Mouse (Mus musculus) heart, postnatal 25 days (tissue): ENCODE results near the gene Adk. TPM values are rescaled to one million over a fixed set of nuclear protein-coding genes. Genes with fewer than 3 reads are reported as not detected.

Experiments
- DNase-seq: peaks from one replicate; pipeline ENCODE4 v3.0.0; 2022; ENCODE audit warnings: low spot score
- intact Hi-C: fragments of 180-260 bp; cut with DNase I; formaldehyde crosslinking; loops from one replicate; pipeline ENCODE4 v1.15.1; 2025
- total RNA-seq, 2 experiments: library from RNA; stranded (reverse); gene quantifications; 2 replicates each; pipeline ENCODE4 v1.2.3; 2021

The Adk gene
- total RNA-seq, 2 experiments from 2014 or later = 236 to 274 TPM

DNA sequence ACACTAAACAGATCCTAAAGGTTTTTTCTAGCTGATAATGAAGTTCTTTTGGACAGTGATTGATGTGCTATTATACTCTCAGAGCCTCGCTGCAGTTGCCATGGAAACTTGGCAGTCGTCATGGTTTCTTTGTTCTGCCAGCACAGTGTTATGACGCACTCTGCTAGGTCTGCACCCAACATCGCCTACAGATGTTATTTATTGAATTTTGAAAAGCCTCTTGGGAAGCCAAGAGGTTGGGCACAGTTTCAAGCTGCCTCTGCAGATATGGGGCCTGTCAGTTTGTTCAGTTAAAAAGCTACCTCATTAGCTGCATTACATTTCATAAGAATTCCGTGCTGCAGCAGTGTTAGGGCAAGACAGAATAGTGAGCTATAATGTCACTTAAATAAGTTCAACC lies 316.8 kb downstream of the Adk start:
- DNase-seq = peak; percentile 69
- intact Hi-C loops = no loop called here

DNA sequence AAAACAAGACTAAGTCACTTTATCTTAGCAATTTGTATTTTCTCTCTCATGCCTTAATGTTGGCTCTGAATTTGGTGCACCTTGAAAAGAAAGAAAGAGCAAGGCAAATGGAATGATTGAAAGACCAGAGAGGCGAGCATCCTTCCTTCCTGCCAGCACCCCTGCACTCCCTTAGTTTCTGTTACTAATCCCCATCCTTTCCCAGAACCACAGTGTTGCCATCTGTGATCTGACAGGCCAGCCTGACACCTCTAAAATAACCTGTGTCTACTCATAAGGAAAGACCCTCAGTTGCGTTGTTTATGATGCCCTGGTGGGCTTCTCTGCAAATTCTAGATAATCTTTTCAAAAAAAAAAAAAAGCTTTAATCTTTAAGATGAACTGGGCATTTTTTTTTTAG lies 319.6 kb downstream of the Adk start:
- intact Hi-C loops = no loop called here

DNA sequence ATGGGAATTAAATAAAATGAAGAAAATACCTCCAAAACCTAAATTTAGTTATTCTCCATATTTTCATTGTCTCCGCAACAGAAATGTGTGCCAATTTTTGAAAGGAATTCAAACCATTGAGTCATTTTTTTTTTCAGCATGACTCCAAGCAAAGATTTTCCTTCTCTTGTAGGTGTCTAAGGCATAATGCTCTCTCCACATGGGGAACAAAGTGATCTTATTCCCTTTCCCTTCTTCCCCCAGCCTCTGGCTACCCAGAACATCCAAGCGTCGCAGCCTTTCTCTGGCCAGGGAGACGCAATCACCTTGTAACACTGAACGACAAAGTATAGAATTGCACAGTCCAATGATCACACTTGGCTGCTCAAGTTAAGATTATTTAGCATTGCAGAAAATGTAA lies 320.3 kb downstream of the Adk start:
- DNase-seq = no peak
- intact Hi-C loops = no loop called here

More for the DNA sequence above, 319.6 kb downstream of the Adk start:
- DNase-seq = no peak

DNA sequence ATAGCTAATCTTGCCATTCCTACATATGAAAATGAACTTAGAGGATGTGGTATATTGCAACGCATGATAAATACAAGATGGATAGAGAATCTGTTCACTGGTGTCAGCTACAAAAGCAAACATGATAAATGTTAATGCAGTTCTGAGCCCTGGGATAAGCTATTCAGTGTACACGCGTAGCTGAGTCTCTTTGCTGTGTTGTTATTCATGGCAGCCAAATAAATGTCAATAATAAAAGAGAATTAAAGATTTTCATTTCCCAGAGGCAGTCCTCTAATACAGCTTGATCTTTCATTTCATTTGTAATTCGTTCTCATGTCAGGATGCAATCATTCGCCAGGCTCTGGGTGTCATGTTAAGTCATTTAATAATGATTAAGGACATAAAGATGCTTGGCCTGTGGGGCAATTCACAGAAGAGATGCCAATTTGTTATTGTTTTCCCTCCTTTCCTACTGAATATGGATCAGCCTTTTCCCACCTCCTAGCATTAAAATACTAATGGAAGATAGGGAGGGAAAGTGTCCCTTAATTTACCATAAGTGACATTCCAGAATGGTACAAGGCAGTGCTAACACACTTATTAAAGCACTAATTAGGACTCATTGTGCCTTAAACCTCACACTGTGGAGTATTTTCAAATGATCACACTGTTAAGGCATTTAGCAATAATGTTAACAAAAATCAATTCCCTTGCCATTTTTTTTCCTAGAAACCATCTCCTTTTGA lies 331.5 kb downstream of the Adk start:
- intact Hi-C loops = no loop called here
- DNase-seq = no peak

DNA sequence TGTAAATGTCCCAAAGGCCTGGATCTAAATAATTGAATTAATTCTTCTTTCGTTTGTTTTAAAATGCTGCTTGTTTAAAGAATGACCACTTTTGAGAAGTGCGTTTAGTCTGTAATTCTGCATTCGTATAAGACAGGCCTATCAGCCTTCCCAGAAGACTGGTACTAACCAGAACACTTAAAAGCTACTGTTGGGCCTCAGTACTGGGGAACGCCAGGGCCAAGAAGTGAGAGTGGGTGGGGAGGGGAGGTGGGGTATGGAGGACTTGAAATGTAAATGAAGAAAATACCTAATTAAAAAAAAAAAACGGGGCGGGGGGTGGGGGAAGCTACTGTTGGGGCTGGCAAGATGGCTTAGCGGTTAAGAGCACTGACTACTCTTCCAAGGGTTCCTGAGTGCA lies 347.1 kb downstream of the Adk start:
- intact Hi-C loops = no loop called here
- DNase-seq = no peak

DNA sequence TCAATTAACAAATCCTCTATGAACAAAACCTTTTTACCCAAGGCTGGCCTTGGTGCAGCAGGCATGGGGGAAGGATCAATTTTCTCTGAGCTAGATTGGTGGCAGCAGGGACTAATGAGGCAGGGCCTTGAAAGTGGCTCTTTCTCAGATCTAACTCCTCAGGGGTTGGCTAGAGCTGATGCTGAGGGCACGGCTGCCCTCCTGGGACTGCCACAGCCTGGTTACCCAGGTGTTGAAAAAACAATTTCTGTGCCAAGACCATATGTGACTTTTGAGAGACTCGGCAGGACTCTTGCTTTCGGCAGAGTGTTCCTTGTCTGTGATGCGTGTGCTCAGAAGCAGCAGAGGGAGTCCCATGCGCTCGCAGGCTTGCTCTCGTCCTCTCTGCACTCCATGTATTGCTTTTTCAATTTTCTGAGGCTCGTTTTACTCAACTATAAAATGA lies 349.8 kb downstream of the Adk start:
- no peak for DNase-seq

DNA sequence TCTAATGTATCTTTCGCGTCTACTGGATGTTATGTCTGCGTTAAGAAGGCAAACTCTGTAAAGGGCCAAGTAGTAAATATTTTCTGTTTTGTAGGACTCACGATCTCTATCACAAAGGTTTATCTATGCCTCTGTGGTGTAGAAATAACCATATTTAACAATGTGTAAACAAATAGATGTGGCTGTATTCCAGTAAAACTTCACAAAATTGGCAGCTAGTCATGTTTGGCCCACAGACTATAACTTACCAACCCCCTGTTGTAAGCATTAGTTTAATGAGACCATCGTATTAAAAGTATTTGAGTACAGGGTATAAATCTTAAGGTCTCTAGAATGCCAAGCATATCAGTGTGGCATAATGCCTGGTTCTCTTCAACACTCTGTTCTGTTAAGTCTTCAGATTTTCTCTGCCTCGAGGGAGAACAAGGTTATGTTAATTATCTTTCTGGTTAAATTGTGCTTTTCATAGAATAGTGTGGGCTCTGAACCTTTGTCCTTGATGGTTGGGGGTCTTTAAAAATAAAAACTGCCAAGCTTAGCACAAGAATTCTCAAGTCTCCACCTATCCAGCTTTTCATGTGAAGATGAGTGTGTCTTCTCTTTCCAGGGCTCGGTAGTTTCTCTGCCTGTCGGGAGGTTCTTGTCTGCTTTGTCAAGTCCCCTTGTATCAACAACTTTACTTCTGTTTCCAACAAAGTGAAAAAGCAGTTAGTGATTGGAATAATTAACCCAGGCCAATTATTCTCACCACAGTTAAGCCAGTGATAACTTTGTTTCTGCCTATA lies 350.4 kb downstream of the Adk start:
- intact Hi-C loops = no loop called here
- no peak for DNase-seq

More for the DNA sequence above, 349.8 kb downstream of the Adk start:
- intact Hi-C loops = no loop called here

DNA sequence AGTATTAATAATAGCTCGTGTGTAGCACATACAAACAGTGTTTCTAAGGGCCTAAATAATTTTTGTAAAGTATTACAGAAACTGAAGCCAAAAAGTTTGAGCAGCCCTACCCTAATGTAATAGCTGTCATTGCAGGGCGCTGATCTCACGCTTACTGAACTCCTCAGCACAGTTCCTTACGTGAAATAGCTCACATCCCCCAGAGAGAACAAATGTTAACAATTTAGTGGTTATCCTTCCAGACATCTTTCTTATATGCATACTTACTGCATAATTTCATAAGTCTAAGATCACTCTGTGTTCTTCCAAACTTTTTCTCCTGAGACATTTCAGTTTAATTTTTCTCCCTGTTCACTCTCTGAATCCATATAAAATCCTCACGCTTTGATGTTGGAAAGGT lies 354.6 kb downstream of the Adk start:
- intact Hi-C loops = no loop called here
- DNase-seq = no peak

DNA sequence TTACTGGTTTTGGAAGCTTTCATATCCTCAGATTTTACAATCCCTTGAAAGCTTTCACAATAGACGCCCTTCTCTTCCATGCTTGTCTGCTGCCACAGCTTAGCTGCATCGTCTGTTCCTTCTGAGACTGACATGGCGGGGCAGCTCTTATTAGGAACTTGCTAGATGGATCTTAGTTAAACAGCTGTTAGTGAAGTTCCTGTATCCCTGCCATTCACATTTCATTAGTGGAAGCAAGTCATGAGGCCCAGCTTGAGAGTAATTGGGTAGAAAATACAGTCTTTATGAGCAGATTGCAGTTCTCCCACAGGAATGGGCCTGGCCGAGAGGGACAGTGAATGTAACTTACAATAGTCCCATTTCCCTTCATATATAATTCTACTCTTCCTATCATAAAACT lies 356.5 kb downstream of the Adk start:
- intact Hi-C loops = no loop called here
- DNase-seq = no peak

DNA sequence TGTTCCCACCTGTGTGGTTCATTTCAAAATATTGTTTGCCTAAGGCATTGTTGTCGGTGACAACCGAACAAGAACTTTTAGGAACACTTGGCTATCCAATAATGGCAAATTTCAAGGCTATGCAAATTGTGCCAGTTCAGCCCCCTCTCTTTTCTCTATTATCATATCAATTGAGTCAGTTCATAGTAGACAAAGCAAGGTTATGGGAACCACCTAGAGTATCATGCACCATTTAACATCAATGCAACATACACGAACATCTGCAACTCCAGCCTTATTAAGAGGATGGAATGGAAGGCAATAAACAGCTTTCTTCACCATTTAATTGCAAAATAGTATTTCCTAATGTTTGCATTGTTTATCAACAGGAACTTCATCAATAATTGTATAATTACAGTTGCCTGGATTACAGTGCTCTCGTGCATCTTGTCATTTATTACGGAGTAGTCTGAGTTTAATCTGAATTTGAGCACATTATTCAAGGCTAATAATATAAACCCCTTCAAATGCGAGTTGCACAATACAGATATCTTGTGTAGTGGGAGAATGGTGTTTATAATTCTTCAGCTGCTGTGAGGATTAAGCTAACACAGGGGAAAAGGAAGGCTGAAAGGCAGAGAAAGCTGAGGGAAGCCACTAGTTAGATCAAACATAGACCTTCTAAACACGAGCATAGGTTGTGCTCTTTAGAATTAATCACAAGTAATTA lies 358.5 kb downstream of the Adk start:
- intact Hi-C loops = no loop called here
- DNase-seq = no peak

DNA sequence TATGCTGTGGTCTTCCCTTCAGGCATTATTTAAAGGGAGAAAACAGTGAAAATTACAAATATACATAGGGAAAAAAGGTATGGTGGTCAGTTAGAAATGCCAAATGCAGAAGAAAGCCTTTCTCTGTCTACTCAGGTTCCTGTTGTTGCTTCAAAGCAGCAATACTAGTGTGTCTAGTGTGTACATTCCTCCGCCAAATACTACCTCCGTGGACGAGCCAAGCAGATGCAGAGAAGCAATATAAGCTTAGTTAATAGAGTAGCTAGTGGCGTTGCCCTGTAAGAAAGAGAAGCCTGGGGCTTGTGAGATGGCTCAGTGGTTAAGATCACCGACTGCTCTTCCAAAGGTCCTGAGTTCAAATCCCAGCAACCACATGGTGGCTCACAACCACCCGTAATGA lies 359.1 kb downstream of the Adk start:
- intact Hi-C loops = no loop called here

DNA sequence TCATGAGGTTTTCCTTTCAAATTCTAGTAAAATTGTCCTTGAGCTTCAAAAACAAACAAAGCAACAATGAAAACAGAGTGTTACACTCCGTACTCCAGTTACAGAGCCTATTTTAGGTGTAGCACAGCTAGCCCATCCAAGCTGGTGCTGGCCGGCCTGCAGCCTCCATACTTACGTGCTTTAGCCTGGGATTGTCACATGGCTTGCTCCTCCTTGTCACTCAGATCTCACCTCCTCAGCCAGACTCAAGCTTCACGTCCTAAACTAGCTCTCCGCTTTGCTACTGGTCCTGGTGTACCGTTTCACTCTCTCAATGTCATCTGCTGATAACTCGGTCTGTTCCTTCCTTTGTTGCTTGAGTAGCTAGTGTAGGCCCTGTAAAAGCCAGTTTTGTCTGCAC lies 366.0 kb downstream of the Adk start:
- DNase-seq = no peak
- intact Hi-C loops = no loop called here

More for the DNA sequence above, 359.1 kb downstream of the Adk start:
- no peak for DNase-seq

DNA sequence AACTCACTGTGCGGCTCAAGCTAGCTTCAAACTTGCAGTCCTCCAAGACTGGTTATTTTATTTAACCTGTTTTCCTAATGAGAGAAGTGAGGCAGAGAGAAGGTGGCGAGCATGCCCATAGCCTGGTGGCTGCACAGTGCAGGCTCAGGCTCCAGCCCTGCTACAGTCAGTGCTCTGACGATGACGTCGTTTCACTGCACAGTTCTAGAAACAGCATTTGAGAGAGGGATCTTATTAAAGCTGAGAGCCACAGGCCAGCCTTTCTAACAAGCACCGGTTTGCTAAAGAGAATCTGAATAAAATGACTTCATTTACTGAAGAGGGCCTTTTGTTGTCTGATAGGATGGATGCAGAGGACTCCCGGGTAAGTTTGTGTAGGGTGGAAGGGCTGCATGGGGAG lies 375.0 kb downstream of the Adk start:
- no peak for DNase-seq
- intact Hi-C loops = no loop called here

DNA sequence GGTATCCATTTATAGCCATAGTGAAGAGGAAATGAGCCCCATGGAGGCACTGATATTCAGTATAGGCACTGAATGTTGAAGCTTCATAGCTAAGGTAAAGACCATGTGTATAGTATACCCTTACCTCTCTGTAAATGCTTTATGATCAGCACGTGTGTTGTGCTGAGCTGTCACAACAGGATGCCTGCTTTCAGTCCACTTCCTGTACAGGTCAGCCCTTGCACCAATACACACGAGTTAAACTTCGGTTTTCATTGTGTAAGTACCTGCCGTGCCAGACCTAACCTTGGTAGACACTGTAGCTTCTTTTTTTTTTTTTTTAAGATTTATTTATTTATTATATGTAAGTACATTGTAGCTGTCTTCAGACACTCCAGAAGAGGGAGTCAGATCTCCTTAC lies 381.0 kb downstream of the Adk start:
- no peak for DNase-seq
- intact Hi-C loops = no loop called here

DNA sequence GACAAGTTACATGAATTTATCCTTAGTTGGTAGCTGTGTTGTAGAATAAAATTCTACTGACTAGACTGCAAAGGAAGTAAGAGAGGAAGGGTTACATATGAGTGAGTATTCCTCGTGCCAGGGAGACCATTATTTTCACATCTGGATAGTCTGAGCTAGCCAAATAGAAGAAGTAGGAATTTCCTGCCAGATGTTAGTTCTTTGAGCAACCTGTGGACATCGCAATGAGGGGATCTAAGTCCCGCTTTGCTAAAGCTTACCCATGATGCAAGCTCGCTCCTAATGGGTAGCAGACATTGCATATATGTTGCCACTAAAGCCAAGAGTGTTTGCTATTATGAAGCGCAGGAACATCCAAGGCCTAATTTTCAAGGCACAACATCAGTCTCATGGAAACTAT lies 381.6 kb downstream of the Adk start:
- DNase-seq = no peak
- intact Hi-C loops = no loop called here

DNA sequence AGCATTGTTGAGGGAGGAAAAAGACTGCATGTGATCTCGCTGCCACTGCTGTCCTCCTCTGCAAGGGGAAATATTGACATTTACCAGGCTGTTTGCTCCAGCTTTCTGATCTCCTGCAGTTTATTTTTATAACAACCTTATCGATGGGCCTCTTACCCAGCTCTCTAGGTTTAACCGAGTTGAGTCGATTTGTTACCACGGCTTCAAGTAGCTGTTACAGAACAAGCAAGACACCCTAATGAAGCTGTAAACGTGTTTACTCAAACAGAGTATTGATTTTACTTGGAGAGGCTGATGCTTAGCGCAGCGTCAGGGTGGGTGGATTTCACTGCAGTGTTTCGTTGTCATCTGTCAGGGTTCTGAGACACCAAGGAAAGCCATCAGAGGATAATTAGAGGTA lies 382.3 kb downstream of the Adk start:
- no peak for DNase-seq
- intact Hi-C loops = no loop called here

DNA sequence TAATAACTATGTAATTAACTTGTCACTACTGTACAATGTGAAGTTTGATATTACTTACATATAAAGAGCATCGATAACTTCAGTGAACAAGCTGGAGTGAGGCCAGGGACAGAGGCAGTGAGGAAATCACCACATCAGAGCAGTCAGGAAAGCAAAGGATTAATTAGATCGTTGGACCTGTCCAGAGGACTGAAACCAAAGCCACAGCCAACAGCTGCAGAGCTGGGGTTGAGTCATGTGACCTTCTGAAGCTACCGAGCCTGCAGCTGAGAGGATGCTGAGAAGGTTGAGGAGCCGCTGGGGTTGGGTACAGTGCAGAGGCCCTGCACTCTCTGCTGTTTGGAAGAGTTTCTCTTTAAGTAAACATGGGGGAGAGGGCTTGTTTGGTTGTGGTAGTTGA lies 387.4 kb downstream of the Adk start:
- DNase-seq = no peak

DNA sequence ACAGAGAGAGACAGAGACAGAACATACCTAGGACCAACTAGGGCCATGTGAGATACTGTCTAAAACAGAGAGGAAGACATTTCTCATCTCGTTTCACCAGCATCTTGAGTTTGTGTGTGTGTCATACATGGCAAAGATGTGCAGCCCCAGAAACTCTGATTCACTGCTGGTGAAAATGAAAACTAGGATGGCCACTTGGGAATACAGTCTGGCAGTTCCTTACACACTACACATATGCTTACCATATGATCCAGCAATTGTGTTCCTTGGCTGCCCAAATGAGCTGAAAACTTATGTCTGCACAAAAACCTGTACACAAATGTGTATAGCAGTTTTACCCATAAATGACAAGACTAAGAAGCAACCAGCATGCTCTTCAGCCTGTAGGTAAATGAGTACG lies 388.2 kb downstream of the Adk start:
- intact Hi-C loops = no loop called here
- DNase-seq = no peak

More for the DNA sequence above, 387.4 kb downstream of the Adk start:
- intact Hi-C loops = no loop called here

DNA sequence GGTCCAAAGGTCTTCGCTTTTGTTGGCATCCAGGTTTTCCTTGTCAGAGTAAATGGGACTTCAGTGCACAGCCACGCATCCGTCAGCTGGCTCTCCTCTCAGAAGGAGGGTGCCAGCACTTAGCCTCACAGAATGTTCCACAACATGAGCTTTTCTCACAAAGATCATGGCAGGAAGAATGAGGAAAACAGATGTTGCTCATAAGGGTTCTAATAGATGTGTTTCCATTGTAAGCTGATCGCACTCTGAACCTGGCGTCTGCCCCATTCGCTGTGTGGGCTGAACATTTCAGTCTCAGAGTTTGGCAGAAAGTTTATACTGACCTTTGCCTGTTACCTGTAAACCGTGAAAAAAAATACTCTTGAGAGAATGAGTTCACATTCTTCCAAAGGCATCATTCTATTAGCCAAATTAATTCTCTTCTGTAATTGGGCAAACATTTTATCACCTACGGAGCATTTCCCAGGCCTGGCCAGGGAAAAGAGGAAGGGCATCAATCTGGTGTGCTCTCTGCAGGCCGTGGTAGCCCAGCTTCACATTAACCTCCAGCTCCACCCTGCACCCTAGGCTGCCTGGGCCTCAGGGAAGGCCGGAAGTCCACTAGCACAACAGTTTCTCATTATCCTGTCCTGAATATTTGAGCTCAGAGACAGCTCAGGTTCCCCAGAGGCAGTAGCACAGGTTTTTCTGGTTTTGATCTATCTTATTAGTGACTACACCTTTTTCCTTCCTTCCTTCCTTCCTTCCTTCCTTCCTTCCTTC lies 389.6 kb downstream of the Adk start:
- DNase-seq = no peak
- intact Hi-C loops = no loop called here

DNA sequence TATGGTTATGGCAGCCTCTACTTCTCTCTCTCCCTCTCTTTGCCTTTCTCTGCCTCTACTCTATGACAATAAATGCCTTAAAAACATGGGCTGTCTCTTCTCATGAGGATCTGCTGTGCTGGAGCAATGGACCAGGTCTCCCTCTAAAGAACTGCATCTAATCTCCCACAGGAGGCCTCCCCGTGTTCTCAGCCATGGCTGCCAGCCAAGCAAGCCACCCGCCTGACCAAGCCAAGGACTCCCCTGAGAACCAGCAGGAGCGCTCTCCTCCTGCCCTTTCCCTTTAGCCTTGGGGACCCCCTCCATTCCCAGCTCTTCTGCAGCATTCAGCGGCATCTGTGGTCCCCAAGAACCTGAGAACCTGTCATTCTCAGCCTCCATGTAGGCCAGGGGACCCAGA lies 400.2 kb downstream of the Adk start:
- intact Hi-C loops = no loop called here
- DNase-seq = no peak
